Mouse (Mus musculus) small intestine, adult 2 months (tissue): ENCODE measurements around the gene Gfra1.

Experiments
- CTCF ChIP-seq: fragments of 200-500 bp; IDR thresholded peaks from 2 replicates; pipeline ENCODE4 v1.5.1; 2012; ENCODE audit warnings: low read depth, mild to moderate bottlenecking, control low read depth, inconsistent platforms, low read length, moderate library complexity, mixed read lengths; ENCODE audit not compliant: insufficient replicate concordance, insufficient read length; ENCODE audit errors: extremely low read depth
- POLR2A ChIP-seq: fragments of 200-500 bp; IDR thresholded peaks from 2 replicates; pipeline ENCODE4 v1.6.1; 2012; ENCODE audit warnings: low read depth, mild to moderate bottlenecking, control low read depth, inconsistent platforms, low read length, moderate library complexity

GRCm38 (mm10) chr19:58377969-58378368, 77.7 kb downstream of the Gfra1 start:
- TF ChIP-seq CTCF = no peak
- no peak for TF ChIP-seq POLR2A
